Mouse (Mus musculus): ENCODE results near the gene Rbm44.
A peak's percentile ranks its signal among the peaks of the same experiment; 100 is the strongest.

Gene Rbm44

GRCm38 (mm10) chr1:91144813-91145212 is at the start of gene Rbm44:
Gene Rbm44, plus strand, starts transcription at chr1:91145089.
- no peak for DNase-seq (ENCODE audit: low read depth)

- DNase-seq (ENCODE audit: low read depth), result no peak
Observed at GRCm38 (mm10) chr1:91095258-91095657, 49.6 kb upstream of the Rbm44 start.

DNA sequence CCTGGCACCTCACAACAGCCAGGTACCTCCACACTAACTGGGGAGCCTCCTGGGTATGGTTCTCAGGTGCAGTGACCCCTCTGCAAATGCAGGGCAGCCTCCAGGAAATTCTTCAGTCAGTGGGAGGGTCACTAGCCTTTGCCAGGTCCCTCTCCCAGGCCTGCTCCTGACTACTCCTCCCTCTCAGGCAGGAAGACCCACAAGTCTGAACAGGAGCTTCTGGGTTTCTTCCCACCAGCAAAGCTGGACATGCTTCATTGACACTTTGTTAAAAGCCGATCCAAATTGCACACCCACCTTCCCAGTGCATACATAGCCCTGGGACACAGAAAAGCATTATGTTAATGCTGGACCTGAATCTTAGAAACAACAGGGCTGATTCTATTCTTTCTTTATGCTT is 49.0 kb upstream of the Rbm44 start:
- no peak for DNase-seq (ENCODE audit: low read depth)

- DNase-seq (ENCODE audit: low read depth), result no peak
Observed at GRCm38 (mm10) chr1:91096490-91096889, 48.4 kb upstream of the Rbm44 start.

DNA sequence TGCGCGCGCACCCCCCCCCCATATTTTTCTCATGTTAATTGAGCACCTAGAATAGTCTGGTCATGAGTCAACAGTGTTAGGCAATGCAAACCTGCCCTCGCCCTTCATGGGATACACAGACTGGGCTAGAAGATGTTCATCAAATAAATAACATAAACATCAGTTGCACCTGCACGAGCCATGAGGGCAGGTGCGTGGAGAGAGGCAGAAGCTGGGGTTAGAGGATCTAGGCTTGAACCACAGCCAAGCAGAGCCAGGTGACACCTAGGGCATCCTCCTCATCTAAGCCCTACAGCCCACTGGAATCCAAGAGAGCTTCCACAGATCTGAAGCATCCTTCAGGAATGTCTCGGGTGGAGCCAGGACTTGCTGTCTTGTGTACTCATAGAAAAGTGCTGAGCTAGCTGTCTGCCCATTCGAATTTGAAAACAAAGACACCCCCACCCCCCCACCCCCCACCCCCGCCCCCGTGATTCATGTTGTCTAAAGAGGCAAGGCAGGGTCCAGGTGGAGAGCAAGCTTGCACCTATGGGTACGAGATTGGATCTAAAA is 47.5 kb upstream of the Rbm44 start:
- no peak for DNase-seq (ENCODE audit: low read depth)

DNA sequence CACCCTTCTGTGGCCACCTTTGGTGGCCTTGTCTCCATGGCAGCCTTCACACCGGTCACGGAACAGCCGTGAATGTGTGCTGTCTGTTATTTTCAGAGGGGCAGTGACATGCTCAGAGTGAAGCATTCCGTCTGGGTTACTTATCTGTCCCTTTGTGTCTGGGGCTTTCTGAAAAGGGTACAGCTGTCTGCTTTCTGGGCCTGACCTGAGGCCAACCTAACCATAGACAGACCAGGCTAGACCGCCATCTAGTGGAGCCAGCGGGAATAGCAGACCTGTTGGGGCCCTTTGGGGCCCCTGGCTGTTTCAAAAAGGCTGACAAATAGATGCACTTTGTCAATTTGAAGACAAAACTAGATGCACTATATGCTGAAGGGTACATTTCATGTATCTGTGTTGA is 46.0 kb upstream of the Rbm44 start:
- peak; percentile 46 for DNase-seq (ENCODE audit: low read depth)

- DNase-seq (ENCODE audit: low read depth), result no peak
Observed at GRCm38 (mm10) chr1:91101709-91102440, 43.0 kb upstream of the Rbm44 start.

DNA sequence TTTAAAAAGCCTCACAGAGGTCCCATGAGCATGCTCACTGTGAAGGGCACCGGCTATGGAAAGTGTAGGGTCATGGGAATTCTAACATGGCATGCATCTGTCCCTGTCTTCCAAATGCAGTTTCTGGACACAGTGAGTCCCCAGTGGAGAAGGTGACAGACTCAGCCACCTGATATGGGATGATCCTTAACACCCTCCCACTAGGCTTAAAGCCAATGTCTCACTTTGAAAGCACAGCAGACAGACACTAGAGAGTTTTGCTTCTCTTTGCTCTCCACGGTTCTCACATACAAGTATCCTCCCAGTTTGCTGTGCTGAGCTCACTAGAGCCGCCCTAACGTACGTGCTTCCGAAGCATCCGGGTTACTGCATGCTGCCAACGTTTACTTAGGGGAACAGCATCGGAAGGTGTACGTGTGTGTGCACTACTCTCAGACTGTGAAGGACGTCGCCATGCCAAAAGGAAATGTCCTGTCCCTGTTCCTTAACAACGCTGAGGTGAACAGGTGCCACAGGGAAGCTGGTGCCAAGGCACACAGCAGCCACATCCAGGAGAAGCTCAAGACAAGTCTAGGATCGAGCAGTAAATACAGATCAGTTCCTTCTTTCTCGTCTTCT is 41.4 kb upstream of the Rbm44 start:
- DNase-seq (ENCODE audit: low read depth), result no peak

- DNase-seq (ENCODE audit: low read depth), result no peak
Observed at GRCm38 (mm10) chr1:91107548-91107947, 37.3 kb upstream of the Rbm44 start.

- DNase-seq (ENCODE audit: low read depth), result no peak
Observed at GRCm38 (mm10) chr1:91109302-91109701, 35.6 kb upstream of the Rbm44 start.

DNA sequence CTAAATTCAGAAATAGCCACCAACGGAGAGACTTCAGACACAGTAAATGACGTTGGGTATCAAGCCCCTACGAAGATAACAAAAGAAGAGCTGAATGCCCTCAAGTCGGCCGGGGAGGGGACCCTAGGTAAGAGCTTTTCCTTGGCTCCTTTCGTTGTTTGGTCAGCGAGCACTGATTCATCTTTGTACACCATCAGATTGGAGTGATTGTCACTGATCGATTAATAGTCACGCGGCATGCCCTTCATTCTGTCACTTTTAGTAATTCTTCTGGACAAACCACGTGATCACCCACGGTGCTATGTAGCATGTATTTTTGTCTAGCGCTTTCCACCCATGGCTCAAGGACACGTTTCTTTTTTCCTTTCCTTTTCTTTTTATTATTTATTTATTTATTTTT is 32.7 kb upstream of the Rbm44 start:
- DNase-seq (ENCODE audit: low read depth), result no peak

GRCm38 (mm10) chr1:91112606-91113005 is 32.3 kb upstream of the Rbm44 start:
- no peak for DNase-seq (ENCODE audit: low read depth)

- no peak for DNase-seq (ENCODE audit: low read depth)
Observed at GRCm38 (mm10) chr1:91122121-91122520, 22.8 kb upstream of the Rbm44 start.

DNA sequence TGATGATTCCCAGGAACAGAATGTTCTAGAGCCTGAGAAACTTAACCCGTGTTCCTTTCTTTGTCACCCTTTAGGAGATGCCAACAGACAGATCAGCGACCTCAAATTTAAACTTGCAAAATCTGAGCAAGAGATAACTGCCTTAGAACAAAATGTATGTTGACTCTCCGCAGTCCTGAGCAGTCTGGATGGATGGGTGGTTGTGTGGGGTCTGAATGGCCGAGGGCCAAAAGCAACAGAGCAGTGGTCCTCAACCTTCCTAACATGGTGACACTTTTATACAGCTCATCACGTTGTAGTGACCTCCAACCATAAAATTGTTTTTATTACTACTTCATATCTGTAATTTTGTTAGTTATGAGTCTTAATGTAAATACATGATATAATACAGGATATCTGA is 21.9 kb upstream of the Rbm44 start:
- no peak for DNase-seq (ENCODE audit: low read depth)

- no peak for DNase-seq (ENCODE audit: low read depth)
Observed at GRCm38 (mm10) chr1:91123466-91123865, 21.4 kb upstream of the Rbm44 start.

DNA sequence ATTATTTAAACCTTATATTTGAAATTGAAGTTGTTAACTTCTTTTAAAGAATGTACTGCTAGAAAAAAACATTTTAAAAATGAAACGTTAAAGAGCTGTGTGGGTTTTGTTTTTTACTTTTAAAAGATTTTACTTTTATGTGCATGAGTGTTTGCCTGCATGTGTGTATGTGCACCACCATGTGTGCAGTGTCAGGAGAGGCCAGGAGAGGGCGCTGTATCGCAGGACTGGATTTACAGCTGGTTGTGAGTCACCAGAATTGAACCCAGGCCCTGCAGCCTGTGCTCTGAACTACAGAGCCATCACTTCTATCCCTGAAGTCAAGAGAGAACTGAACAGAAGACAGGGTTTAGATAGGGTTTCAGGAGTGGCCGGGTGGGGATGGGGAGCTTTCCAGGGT is 16.0 kb upstream of the Rbm44 start:
- DNase-seq (ENCODE audit: low read depth), result no peak

DNA sequence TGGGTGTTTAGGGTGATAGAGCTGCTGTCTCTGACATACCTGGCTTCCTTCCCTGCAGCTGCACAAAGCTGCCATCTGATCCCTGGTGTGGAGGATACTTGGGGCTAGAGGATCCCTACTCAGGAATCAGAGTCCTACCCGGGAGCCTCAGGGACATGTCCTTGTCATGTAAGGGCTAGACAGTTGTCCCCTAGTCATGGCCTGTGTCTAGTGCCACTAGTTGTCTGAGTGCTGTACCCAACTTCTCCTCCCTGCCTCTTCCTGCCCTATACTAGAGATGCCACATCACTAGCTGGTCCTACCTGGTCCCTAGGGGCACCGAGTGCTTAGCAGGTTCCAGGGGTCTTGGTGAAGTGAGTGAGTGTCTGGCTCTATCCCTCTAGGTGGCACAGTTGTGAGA is 7.9 kb upstream of the Rbm44 start:
- DNase-seq (ENCODE audit: low read depth), result no peak

GRCm38 (mm10) chr1:91151509-91151908 is 6.6 kb downstream of the Rbm44 start:
- DNase-seq (ENCODE audit: low read depth), result no peak

DNA sequence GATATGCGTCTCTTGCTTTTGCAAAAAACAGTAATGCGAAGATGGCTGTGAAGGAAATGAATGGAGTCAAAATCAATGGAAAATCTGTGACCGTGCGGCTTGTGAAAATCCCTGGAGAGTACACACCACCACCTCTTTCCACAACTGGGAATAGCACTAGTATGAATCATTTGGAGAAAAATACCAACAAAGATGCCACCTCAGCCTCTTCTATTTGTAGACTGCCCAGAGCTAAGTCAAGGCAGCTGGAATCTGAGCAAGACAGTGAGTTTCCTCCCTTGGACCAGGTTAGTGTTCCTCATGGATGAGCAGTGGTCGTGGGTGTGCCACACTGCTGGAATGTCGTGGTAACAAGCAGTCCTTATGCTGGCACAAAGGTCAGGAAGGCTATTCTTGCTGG is 21.9 kb downstream of the Rbm44 start:
- no peak for DNase-seq (ENCODE audit: low read depth)

DNA sequence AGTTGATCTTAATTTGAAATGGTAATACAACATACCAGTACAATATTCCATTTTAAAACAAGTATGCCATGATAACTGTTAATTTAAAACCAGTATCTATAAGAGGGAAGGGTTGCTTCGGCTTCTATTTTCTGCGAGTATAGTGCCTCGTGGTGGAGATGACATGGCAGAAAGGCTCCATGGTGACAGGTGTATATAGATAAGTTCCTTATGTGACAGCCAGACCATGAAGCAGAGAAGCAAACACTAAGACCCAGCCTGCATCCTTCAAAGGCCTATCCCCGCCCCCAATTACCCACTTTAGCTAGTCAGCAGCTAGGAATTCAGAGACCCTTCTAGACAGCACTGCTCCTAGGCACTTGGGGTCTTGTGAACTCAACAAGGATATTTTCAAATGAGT is 24.3 kb downstream of the Rbm44 start:
- DNase-seq (ENCODE audit: low read depth), result no peak

- DNase-seq (ENCODE audit: low read depth), result no peak
Observed at GRCm38 (mm10) chr1:91174796-91175195, 29.9 kb downstream of the Rbm44 start.

- DNase-seq (ENCODE audit: low read depth), result no peak
Observed at GRCm38 (mm10) chr1:91176026-91176425, 31.1 kb downstream of the Rbm44 start.

DNA sequence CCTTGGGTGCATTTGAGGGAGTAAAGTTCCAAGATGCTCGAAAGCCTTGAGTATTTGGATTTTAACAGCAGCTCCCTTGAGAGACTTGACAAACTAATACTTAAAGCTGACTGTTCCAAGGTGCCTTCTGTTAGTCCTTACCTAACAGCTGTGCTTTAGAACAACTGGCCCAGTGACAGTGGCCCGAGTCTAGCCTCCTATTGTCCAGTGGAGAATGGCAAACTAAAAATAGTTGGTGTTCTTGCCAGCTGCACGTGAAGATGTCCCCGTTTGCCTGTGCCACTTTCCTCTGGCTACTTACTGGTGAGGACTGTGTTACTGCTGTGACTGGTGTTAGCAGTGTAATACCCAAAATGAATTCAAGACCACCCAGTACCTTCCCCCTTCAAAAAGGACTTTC is 32.0 kb downstream of the Rbm44 start:
- DNase-seq (ENCODE audit: low read depth), result no peak

DNA sequence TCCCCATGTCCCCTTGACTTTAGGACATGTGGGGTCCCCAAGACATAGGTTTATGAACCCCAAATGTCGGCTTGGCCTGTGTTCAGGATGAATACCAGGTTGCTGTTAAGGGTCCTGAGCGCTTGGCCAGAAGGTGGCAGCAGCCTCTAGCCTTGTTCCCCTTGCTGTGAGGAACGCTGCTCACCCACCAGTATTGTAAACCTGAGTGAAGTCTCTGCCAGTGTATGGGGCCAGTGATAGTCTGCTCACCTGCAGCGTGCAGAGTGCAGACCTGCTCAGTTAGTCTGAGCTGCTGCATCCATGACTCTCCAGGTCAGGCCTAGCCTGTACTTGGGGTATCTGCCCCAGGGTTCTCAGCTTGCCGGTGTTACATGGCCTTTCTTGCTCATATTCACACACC is 34.2 kb downstream of the Rbm44 start:
- DNase-seq (ENCODE audit: low read depth), result peak; percentile 33

Data from c-Kit-positive CD71-positive TER-119-negative erythroid progenitor cells, embryonic 14.5 days (primary cell).